Mouse (Mus musculus) cortical plate, adult 2 months (tissue): ENCODE measurements at regions not wholly inside any gene's neighbourhood (a gene's known extent, or its start where the extent isn't known, plus 50 kb on each side); places are given as distances from the start of the nearest gene placed in this dataset.

ENCODE experiments used
- CTCF ChIP-seq: fragments of 200-500 bp; IDR thresholded peaks from 2 replicates; pipeline ENCODE4 v1.5.1; 2011; ENCODE audit warnings: mild to moderate bottlenecking, control low read depth, low read length; ENCODE audit not compliant: insufficient read depth; ENCODE audit errors: extremely low read depth
- POLR2A ChIP-seq: fragments of 200-500 bp; IDR thresholded peaks from 2 replicates; pipeline ENCODE4 v1.6.1; 2011; ENCODE audit warnings: mild to moderate bottlenecking, low read length, control low read depth; ENCODE audit not compliant: insufficient read depth; ENCODE audit errors: extremely low read depth

- no peak for TF ChIP-seq CTCF
- TF ChIP-seq POLR2A, result no peak
These were observed 163.6 kb downstream of the Trim29 start for GRCm38 (mm10) chr9:43474303-43474643.
